Mouse (Mus musculus): ENCODE data around the gene Gm21119. TPM values are rescaled to one million over a fixed set of nuclear protein-coding genes. Genes with fewer than 3 reads are reported as not detected.
"Not testable (repeated sequence)": the region's sequence is repeated elsewhere in the genome, so short reads cannot be mapped to it uniquely, and the experiment has no call there.

Gene Gm21119
- total RNA-seq (2012; rRNA removed) (not detected in 2 replicates), polyA plus RNA-seq (2012; ENCODE audit: insufficient read depth in 1 of 2, insufficient read length in 2 of 2, low read depth in 1 of 2, low replicate concordance in 2 of 2, missing spikeins in 1 of 2) (not detected)

DNA sequence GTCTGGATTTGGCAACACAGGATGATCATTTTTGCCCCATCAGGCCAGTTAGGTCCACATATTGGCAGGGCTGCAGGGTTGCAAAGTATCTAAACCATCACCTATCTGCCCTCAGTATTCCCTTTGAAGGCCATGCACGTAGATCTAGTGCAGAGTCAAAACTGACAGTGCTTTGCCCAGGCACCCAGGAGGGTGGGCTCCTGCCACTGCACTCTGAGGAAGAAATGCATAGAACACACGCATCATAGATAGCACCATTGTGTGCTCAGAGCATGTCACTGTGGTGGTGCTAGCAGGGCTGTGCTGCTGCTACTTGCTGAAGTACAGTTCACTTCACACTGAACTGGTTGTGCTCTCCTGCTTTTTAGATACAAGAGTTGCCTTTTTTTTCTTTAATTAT, at the start of gene Gm21119:
TSS of gene Gm21119 (plus strand) at position 301 of the 400 bp plus-strand sequence.
- H3K9me3 ChIP-seq (replicated peaks; ENCODE audit: insufficient read depth, low read length); DNase-seq (ENCODE audit: low read depth, low spot score); H3K36me3 ChIP-seq (ENCODE audit: control insufficient read depth in 1 of 2, insufficient read depth in 2 of 2, low read length in 2 of 2); H3K9ac ChIP-seq (ENCODE audit: control insufficient read depth, low read depth, low read length, poor library complexity, severe bottlenecking); H3K79me2 ChIP-seq (ENCODE audit: control insufficient read depth, insufficient read depth, low read length, poor library complexity); H3K4me1 ChIP-seq (ENCODE audit: control insufficient read depth in 1 of 2, insufficient read depth in 2 of 2, low read length in 2 of 2); H3K4me3 ChIP-seq (ENCODE audit: control insufficient read depth in 1 of 2, insufficient read depth in 1 of 2, low read depth in 2 of 2, low read length in 2 of 2); H3K27me3 ChIP-seq (ENCODE audit: control insufficient read depth in 1 of 2, insufficient read depth in 2 of 2, low read length in 2 of 2); H3K27ac ChIP-seq (ENCODE audit: control insufficient read depth, low read depth, low read length): not testable (repeated sequence)

DNA sequence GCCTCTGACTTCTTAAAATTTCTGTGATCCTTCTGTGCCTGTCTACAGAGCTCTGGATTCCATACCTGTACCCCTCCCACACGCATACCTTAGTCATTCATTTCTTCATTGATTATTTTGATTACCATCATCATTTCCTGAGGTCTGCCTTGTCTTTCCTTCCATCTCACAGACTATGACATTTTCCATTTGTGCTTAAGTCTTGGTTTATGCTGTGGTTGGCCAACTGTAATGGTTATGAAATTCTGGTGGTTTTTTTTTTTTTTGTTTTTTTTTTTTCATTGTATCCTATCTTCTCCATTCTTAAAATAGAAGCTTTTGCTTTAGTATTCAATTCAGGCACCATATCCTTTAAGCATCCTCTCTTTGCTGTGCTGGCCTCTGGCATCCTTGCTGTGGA, 48.0 kb upstream of the Gm21119 start:
- H3K36me3 ChIP-seq (ENCODE audit: control insufficient read depth in 1 of 2, insufficient read depth in 2 of 2, low read length in 2 of 2); H3K9ac ChIP-seq (ENCODE audit: control insufficient read depth, low read depth, low read length, poor library complexity, severe bottlenecking); H3K27ac ChIP-seq (ENCODE audit: control insufficient read depth, low read depth, low read length); H3K27me3 ChIP-seq (ENCODE audit: control insufficient read depth in 1 of 2, insufficient read depth in 2 of 2, low read length in 2 of 2); DNase-seq (ENCODE audit: low read depth, low spot score); H3K4me1 ChIP-seq (ENCODE audit: control insufficient read depth in 1 of 2, insufficient read depth in 2 of 2, low read length in 2 of 2); H3K9me3 ChIP-seq (replicated peaks; ENCODE audit: insufficient read depth, low read length); H3K4me3 ChIP-seq (ENCODE audit: control insufficient read depth in 1 of 2, insufficient read depth in 1 of 2, low read depth in 2 of 2, low read length in 2 of 2); H3K79me2 ChIP-seq (ENCODE audit: control insufficient read depth, insufficient read depth, low read length, poor library complexity): not testable (repeated sequence)

DNA sequence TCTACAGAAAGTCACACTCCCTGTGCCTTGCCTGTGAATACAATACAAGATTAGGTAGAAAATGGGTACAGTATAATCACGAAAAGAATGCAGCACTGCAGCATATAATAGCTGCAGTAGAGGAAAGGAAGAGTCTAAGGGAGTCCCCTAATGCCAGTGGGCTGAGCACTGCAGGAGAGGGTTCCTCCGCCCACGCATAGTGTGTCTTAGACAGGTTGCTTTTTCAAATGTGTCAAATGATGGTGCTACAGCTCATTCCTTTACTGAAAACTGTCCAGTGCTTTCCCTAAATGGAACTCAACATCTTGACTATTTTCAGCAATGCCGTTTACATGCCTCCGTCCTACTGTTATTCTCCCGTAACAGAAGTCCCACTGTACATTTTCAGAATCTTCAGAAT, 33.6 kb upstream of the Gm21119 start:
- not testable (repeated sequence) for H3K79me2 ChIP-seq (ENCODE audit: control insufficient read depth, insufficient read depth, low read length, poor library complexity); H3K36me3 ChIP-seq (ENCODE audit: control insufficient read depth in 1 of 2, insufficient read depth in 2 of 2, low read length in 2 of 2); H3K9me3 ChIP-seq (replicated peaks; ENCODE audit: insufficient read depth, low read length); H3K27me3 ChIP-seq (ENCODE audit: control insufficient read depth in 1 of 2, insufficient read depth in 2 of 2, low read length in 2 of 2); H3K27ac ChIP-seq (ENCODE audit: control insufficient read depth, low read depth, low read length); H3K4me1 ChIP-seq (ENCODE audit: control insufficient read depth in 1 of 2, insufficient read depth in 2 of 2, low read length in 2 of 2); H3K9ac ChIP-seq (ENCODE audit: control insufficient read depth, low read depth, low read length, poor library complexity, severe bottlenecking); H3K4me3 ChIP-seq (ENCODE audit: control insufficient read depth in 1 of 2, insufficient read depth in 1 of 2, low read depth in 2 of 2, low read length in 2 of 2)
- peak; percentile 1 for DNase-seq (ENCODE audit: low read depth, low spot score)

DNA sequence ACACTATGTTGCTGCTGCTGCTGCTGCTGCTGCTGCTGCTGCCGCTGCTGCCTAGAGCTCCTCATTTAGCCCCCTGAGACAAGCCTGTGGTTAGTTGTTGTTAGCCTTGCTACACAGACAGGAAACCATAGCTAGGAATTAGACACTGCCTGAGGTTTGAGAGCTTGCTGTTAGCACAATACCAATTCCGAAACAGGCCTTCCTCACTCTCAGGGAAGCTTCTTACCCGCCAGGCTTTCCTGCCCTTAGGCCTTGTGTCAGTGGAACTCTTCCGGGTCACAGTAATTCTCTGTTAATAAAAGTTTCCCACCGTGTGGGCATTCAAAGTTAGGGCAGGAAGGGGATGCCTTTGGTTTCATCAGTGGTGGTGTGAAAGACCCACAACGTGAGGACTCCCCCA, 31.9 kb upstream of the Gm21119 start:
- not testable (repeated sequence) for H3K79me2 ChIP-seq (ENCODE audit: control insufficient read depth, insufficient read depth, low read length, poor library complexity); H3K9me3 ChIP-seq (replicated peaks; ENCODE audit: insufficient read depth, low read length); H3K4me3 ChIP-seq (ENCODE audit: control insufficient read depth in 1 of 2, insufficient read depth in 1 of 2, low read depth in 2 of 2, low read length in 2 of 2); H3K36me3 ChIP-seq (ENCODE audit: control insufficient read depth in 1 of 2, insufficient read depth in 2 of 2, low read length in 2 of 2); DNase-seq (ENCODE audit: low read depth, low spot score); H3K4me1 ChIP-seq (ENCODE audit: control insufficient read depth in 1 of 2, insufficient read depth in 2 of 2, low read length in 2 of 2); H3K27me3 ChIP-seq (ENCODE audit: control insufficient read depth in 1 of 2, insufficient read depth in 2 of 2, low read length in 2 of 2); H3K27ac ChIP-seq (ENCODE audit: control insufficient read depth, low read depth, low read length); H3K9ac ChIP-seq (ENCODE audit: control insufficient read depth, low read depth, low read length, poor library complexity, severe bottlenecking)

DNA sequence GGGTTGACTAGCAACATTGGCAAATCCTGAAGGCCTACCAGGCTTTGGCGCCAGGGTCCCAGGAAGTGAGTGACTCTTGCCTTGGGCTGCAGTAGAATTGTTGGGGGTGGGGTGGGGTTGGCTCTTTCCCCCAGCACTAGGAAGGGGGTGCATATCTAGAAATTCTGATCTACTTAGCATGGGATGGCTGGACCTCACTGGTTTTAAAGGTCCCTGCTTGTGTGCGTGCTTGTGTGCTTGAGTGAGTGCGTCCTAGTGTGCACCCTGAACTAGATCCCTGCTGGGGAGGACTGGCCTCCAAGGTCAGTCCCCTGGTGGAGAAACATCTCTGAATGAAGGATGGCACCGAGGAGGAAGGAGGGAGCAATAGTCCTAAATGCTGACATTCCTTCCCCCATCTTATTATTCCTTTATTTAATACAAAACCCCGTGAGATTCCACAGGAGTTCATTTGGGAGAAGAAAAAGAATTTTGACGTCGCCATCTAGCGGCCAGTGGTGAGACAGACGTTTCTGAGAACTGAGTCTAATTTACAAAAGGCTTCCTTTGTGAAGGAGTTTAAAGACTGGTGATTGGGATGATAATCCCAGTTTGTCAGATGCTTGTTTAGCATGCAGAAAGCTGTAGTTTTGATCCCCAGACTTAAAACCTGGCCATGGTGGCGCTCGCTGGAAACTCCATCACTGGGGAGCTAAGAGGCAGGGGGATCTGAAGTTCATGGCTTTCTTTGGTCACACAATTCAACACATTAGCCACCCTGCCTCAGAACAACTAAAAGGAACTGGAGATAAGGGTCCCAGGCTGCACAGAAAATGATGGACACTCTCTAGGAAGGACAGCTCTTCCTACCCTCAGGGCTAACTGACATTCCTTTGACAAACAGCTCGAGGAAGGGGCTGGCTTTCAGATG, 26.2 kb upstream of the Gm21119 start:
- H3K27me3 ChIP-seq (ENCODE audit: control insufficient read depth in 1 of 2, insufficient read depth in 2 of 2, low read length in 2 of 2); H3K4me3 ChIP-seq (ENCODE audit: control insufficient read depth in 1 of 2, insufficient read depth in 1 of 2, low read depth in 2 of 2, low read length in 2 of 2); H3K79me2 ChIP-seq (ENCODE audit: control insufficient read depth, insufficient read depth, low read length, poor library complexity); H3K36me3 ChIP-seq (ENCODE audit: control insufficient read depth in 1 of 2, insufficient read depth in 2 of 2, low read length in 2 of 2); H3K4me1 ChIP-seq (ENCODE audit: control insufficient read depth in 1 of 2, insufficient read depth in 2 of 2, low read length in 2 of 2); H3K27ac ChIP-seq (ENCODE audit: control insufficient read depth, low read depth, low read length); H3K9ac ChIP-seq (ENCODE audit: control insufficient read depth, low read depth, low read length, poor library complexity, severe bottlenecking); H3K9me3 ChIP-seq (replicated peaks; ENCODE audit: insufficient read depth, low read length): not testable (repeated sequence)
- TF ChIP-seq CTCF (IDR thresholded peaks at IDR 0.05 in 2 of 3, conservative IDR thresholded peaks at IDR 0.05 in 1 of 3; ENCODE audit: control insufficient read depth in 1 of 3, insufficient read depth in 1 of 3, low read depth in 2 of 3, low read length in 3 of 3, poor library complexity in 1 of 3, severe bottlenecking in 1 of 3): 0 out of 6 replicates have a peak, but pooled peaks of 1 of the 3 experiments have one; percentile 9
- peak; percentile 45 for DNase-seq (ENCODE audit: low read depth, low spot score)

DNA sequence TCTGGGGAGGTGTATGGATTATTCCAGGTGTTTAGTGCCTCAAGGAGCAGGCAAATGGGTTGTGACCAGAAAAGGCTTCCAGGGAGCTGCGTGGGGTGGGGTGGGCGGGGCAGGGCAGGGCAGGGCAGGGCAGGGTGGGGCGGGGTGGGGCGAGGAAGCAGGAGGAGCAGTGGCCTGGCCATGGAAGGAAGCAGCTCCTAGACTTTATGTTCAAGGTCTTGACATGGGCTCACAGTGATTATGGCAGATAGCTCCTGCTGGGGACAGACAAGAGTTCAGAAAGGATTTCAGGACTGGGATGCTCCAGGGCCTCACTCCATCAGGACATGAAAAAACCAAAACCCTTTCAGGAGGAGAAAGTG, 25.6 kb upstream of the Gm21119 start:
- H3K4me3 ChIP-seq (ENCODE audit: control insufficient read depth in 1 of 2, insufficient read depth in 1 of 2, low read depth in 2 of 2, low read length in 2 of 2); H3K36me3 ChIP-seq (ENCODE audit: control insufficient read depth in 1 of 2, insufficient read depth in 2 of 2, low read length in 2 of 2); H3K9me3 ChIP-seq (replicated peaks; ENCODE audit: insufficient read depth, low read length); H3K27me3 ChIP-seq (ENCODE audit: control insufficient read depth in 1 of 2, insufficient read depth in 2 of 2, low read length in 2 of 2); DNase-seq (ENCODE audit: low read depth, low spot score); H3K79me2 ChIP-seq (ENCODE audit: control insufficient read depth, insufficient read depth, low read length, poor library complexity); H3K27ac ChIP-seq (ENCODE audit: control insufficient read depth, low read depth, low read length); H3K4me1 ChIP-seq (ENCODE audit: control insufficient read depth in 1 of 2, insufficient read depth in 2 of 2, low read length in 2 of 2); H3K9ac ChIP-seq (ENCODE audit: control insufficient read depth, low read depth, low read length, poor library complexity, severe bottlenecking): not testable (repeated sequence)

Data from MEL (cell line).